Mouse (Mus musculus) layer of hippocampus, adult 18-20 months (tissue): ENCODE results near the gene Taok1. TPM values are rescaled to one million over a fixed set of nuclear protein-coding genes. Genes with fewer than 3 reads are reported as not detected.

Source experiments
- DNase-seq, 2 experiments: peaks; one replicate each; pipeline ENCODE4 v3.0.0; 2022; ENCODE audit warnings: low spot score in 2 of 2
- total RNA-seq, 2 experiments: library from RNA; stranded (reverse); gene quantifications; 2 replicates each; pipeline ENCODE4 v1.2.3; 2021

The Taok1 gene
- total RNA-seq, 2 experiments from 2014 or later = 109 to 110 TPM

DNA sequence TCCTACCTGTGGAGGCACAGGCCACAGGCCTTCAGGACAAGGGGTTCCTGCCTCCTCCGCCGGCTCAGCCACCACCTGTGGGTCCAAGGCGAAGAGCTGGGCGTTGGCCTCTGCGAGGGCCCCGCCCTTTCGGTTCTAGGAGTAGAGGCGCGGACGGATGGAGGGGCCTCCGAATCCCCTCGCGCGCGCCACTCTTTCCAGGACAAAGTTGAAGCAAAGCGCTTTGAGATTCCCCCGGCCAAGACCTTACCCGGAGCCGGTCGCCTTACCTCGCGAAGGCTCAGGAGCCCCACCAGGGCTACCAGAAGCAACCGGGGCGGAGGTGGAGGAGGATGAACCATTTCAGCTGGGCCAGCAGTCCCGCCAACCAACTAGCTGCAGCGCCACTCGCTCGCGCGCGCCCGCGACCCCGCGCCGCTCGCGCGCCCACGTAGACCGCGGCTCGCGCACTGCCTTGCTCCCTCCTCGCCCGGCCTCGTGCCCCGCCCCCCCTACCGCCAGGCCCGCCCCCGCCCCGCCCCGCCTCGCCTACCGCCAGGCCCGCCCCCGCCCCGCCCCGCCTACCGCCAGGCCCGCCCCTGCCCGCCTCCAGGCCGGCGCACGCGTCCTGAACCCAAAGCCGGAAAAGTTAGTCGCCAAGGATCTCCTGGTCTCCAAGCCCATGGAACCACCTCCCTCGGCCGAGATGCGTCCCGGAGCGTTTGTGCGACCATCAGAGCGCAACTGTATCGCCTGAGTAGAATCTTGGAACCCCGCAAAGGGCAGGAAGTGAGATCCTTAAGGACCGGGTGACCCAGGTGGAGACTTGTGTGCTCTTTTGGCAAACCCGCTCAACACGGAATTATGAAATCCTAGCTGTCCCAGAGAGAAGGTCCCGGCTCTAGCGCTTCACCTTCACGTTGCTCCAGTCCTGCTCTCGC is 94.5 kb downstream of the Taok1 start:
- peak in 1 of 2 experiments; percentile 75 for DNase-seq

DNA sequence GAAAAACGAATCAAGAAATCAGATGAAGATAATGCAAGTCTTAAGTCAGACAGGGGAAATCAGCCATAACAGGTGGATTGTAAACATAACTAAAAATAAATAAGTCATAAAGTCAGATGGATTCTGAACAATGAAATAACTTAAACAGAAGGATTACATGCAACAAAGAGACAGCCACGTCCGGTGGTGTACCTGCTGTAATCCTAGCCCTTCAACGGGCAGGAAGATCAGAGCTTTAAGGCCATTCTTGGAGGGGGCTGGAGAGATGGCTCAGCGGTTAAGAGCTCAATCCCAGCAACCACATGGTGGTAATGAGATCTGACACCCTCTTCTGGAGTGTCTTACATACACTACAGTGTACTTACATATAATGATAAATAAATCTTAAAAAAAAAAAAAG is 96.3 kb downstream of the Taok1 start:
- no peak for DNase-seq

DNA sequence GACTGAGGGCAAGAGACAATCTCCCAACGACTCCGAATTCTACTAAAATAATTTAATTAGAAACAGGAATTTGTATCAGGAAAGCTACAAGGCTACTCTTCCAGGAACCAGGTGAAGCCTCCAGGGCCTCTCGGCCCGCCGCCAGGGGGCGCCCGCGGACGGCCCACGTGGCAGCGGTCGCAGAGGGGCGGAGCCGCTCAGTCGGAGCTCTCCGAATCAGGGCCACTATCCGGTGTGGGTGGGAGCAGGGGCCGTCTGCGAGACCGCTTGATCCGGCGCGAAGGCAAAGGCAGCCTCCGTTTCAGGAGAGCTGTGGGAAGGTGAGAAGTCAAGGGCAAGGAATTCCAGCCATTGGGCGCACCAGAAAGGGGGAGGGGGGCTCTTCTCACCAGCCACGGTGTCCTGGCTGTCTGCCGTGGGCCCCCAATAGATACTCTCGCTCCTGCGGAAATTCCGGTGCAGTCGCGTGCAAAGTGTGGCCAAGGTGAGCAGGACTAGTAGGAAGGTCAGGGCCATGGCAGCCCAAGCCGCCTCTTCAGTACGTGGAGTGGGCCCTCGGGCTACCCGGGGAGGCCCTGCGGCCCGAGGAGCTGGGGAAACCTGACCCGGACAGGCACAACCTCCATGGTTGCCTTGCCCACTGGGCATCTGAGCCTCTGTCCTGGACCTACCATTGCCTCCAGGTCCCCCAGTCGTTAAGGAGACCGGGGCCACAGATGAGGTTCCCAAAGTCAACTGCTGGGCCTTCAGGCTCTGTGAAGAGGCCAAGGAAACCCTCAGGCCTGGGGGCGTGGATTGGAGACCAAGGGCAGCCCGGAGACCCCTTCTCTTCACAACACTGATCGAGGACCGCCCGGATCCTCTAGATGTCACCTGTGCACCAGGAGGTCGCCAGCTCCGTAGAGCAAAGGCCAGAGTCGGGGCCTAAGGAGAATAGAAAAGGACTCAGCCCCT is 99.3 kb downstream of the Taok1 start:
- DNase-seq = peak in 1 of 2 experiments; percentile 88

- no peak for DNase-seq
Observed at GRCm38 (mm10) chr11:77507426-77507825, 100.2 kb downstream of the Taok1 start.

GRCm38 (mm10) chr11:77506941-77507340 is 100.7 kb downstream of the Taok1 start:
- no peak for DNase-seq

DNA sequence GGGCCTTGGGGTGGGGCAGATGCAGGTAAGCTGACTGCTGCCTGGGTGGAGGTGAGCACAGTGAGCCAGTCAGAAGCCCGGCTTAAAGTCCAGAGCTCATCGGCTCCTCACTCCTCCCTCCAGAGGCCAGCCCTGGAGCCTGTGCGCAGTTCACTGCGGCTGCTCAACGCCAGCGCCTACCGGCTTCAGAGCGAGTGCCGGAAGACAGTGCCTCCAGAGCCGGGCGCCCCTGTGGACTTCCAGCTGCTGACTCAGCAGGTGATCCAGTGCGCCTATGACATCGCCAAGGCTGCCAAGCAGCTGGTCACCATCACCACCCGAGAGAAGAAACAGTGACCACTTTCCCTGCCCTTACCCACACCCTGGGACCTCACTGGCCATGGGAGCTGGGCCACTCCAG is 101.3 kb downstream of the Taok1 start:
- DNase-seq = no peak

DNA sequence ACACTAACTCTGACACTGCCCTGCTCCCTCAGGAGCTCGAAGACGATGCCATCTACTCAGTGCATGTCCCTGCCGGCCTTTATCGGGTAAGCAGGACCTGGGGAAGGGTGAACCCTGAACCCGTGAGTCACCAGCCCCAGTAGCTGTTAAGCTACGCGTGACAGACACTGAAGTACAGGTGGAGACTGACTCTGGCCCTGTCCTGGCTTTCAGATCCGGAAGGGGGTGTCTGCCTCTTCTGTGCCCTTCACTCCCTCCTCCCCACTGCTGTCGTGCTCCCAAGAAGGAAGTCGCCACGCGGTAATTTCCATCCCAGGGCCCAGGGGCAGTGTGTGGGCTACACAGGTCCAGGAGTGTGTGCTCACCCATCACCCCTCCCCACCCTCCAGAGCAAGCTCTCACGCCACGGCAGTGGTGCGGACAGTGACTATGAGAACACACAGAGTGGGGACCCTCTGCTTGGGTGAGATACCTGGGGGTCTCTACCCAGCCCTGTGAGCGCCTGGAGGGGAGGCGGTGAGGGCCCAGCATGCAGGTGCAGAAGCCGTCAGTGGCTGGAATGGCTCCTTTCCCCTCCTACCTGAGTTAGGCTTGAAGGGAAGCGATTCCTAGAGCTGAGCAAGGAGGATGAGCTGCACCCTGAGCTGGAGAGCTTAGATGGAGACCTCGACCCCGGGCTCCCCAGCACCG is 102.2 kb downstream of the Taok1 start:
- DNase-seq = no peak

GRCm38 (mm10) chr11:77504377-77504776 is 103.2 kb downstream of the Taok1 start:
- DNase-seq = no peak

DNA sequence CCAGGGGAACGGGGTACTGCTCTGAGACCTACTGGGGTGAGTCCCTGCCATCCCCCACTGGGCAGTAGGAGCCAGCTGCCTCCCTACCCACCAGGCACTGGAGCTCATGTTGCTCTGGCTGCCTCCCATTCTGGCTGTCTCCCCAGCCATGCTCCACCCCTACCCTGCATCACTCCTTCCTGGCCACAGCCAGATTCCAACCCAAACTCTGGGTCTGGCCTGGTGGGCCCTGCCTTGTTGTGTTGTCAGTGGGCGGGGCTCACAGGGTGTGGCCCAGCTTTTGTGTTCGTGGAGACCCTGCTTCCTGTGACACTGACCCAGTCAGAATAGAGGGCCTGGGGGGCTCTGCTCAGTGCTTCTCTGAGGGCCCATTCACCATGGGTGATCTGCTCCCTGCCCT is 104.1 kb downstream of the Taok1 start:
- DNase-seq = no peak

DNA sequence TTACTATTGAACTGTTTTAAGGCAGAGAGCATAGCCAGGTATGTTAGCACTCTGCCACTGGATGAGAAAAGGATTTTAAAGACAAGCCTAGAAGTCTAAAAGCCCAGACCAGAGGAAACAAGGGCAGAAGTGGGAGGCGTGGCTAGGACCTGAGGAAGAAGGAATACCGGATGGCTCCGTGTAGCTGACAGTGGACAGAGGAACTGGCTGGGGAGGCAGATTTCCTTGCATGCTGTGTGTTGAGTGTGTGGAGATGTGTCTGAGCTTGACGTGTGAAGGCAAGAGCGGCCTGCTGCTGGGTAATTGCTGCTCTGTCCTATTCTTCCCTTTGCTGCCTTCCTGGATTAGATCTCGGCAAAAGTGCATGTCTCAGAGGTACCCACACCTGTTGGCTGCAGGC is 105.1 kb downstream of the Taok1 start:
- no peak for DNase-seq

DNA sequence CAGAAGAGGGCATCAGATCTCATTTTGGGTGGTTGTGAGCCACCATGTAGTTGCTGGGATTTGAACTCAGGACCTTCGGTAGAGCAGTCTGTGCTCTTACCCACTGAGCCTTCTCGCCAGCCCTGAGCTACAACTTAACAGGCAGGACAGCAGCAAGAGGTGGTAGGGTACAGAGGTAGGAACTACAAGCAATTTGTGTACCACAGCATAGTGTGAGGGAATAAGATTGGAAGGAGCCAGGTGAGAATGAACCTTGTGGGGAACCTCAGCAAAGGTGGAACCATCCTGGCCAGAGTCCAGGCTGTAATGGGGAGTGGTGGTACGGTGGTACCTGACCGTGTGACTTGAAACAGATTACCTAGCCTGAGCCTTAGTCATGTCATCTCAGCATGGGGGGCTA is 105.6 kb downstream of the Taok1 start:
- no peak for DNase-seq

- DNase-seq = peak in 1 of 2 experiments; percentile 91
Observed at GRCm38 (mm10) chr11:77501392-77501791, 106.2 kb downstream of the Taok1 start.

DNA sequence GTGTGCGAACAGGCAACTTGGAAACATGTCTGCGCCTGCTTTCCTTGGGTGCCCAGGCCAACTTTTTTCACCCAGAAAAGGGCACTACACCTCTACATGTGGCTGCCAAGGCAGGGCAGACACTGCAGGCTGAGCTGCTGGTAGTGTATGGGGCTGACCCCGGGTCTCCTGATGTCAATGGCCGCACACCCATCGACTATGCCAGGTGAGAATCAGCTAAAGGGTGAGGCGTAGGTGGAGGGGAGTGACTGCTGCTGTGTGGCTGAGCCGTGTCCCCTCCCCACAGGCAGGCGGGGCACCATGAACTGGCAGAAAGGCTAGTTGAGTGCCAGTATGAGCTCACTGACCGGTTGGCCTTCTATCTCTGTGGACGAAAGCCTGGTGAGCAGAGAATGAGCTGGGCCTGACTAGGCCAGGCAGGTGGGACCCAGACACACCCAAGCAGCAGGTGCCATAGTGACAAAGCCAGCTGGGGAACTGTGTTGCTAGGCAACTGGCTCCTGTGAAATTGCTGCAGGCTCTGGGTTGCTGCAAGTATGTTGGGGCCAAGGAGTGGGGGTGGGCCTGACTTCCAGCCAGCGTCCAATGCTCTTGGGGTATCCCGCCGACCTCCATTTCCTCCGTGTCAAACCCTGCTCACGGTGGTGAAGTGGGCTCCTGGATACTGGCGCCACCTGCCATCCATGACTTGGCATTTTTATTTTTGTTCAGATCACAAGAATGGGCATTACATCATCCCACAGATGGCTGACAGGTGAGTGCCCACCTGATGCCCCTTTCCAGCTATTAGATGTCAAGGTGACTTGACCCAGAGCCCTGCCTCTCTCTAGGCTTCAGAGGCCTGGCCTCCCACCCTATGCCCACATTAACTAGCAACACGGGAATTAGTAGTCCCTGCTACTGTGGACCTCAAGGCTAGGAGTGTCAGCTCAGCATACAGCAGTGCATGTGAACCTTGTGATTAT is 107.0 kb downstream of the Taok1 start:
- peak in 1 of 2 experiments; percentile 72 for DNase-seq

DNA sequence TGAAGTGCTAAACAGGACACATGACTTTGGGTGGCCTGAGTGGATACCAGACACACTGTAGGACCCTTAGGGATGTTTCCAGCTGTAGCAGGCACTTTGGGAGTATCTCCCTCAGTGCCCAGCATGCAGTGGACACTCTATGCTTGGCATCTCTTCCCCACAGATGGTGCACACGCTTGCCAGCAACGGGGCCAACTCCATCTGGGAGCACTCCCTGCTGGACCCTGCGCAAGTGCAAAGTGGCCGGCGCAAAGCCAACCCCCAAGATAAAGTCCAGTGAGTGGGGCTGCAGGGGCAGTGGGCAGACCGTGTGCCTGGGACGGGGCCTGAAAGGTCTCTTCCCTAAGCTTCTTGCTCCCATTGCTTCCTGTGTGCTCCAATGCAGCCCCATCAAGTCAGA is 108.3 kb downstream of the Taok1 start:
- DNase-seq = peak in 1 of 2 experiments; percentile 62

DNA sequence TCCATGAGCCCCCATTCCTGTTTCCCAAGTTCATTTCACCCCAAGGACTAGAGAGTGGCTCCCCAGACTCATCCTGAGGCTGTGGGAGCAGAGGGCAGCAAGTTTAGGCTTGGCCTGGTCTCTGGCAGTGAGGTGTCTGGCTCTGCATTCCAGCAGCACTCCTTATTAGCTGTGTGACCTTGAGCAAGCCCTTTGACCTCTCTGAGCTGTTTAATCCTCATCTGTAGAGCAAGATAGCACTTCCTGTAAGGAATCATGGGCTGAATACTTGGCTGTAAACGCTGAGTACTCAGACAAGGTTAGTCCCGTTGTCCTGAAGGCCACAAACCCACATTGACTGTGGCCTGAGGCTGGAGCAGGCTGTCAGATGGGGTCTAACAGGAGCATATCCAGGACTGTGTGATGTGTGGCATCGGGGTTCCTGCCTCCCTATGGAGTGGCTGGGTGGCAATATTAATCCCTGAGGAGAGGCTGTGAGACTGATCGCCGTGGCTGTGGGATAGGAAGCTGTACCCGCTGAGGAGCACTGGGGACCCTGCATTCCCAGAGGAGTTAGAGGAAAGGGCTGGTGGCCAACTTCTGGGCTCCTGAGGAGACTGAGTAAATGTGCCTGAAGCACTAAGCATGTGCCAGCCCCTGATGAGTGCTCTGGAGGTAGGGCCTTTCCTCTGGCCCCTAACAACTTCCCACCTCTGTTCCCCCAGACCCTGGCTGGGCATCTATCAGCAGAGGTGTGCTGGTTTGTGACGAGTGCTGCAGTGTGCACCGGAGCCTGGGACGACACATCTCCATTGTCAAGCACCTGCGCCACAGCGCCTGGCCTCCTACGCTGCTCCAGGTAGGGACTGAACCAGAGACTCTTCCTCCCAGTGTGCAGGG is 109.1 kb downstream of the Taok1 start:
- no peak for DNase-seq

- peak in 1 of 2 experiments; percentile 62 for DNase-seq
Observed at GRCm38 (mm10) chr11:77497851-77498250, 109.8 kb downstream of the Taok1 start.

GRCm38 (mm10) chr11:77497341-77497756 is 110.3 kb downstream of the Taok1 start:
- DNase-seq = peak in 1 of 2 experiments; percentile 65

- no peak for DNase-seq
Observed at GRCm38 (mm10) chr11:77495507-77495906, 112.1 kb downstream of the Taok1 start.

GRCm38 (mm10) chr11:77494782-77495181 is 112.8 kb downstream of the Taok1 start:
- DNase-seq = no peak
